Mouse (Mus musculus): ENCODE data around the gene Zfp12. TPM values are rescaled to one million over a fixed set of nuclear protein-coding genes. Genes with fewer than 3 reads are reported as not detected.

The Zfp12 gene
- polyA plus RNA-seq, 1 experiment from 2014 or later: 2.0 TPM

DNA sequence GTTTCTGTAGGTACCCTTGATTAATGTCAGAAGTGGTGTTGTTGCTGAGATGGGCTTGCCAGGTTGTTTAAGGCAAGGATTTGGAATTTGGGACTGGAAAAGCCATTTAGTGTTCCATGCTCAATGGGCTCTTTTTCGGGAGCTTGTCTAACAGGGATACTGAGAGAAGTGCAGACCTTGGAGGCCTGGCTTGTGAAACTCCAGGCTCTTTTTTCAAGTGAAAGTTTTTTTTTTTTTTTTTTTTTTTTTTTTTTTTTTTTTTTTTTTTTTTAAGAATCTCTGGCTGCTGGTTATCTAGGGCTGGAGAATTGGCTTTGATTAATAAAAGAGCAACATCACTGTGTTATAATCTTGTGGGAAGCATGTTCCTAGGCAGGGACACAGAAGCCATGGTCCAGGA lies 12.7 kb upstream of the Zfp12 start:
- no peaks in the 10 kb centered on the region for H3K9me3 ChIP-seq (replicated peaks; ENCODE audit: control insufficient read depth, low read length)
- no peaks in the 10 kb centered on the region for H3K36me3 ChIP-seq (ENCODE audit: control insufficient read depth, insufficient read depth)
- no peaks in the 10 kb centered on the region for H3K27me3 ChIP-seq (ENCODE audit: control insufficient read depth, insufficient read depth, low read depth, low read length)
- H3K4me1 ChIP-seq (ENCODE audit: control insufficient read depth, low read depth, low read length): no peaks in the 10 kb centered on the region
- H3K9ac ChIP-seq (ENCODE audit: low read depth, low read length): no peak overlapping the region
- no peak overlapping the region for H3K27ac ChIP-seq (ENCODE audit: low read length)
- no peak overlapping the region for H3K4me2 ChIP-seq (ENCODE audit: low read depth, low read length)
- WGBS (ENCODE audit: insufficient replicate concordance): 50% methylated on average over 1 of the region's 1 CpGs
- H3K4me3 ChIP-seq (ENCODE audit: low read depth, low read length): no peak overlapping the region
- ATAC-seq (ENCODE audit: low read depth): no peak

DNA sequence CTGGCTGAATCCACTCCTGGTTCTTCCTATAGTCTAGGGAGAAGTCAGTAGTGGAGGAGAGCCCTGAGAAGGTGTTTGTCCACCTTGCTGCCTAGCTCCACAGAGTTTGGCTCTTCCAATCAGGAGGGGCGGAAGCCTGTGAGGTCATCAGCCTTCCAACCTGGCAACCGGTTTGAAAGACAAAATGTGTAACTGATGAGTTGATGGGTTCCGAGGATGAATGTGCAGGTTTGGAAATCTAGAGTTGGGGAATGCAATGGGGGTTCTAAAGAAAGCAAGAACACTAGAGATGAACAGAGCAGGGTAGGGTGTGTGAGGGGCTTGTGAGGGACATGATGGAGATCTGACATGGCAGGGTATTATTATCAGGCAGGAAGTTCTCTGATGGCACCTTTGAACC lies 8.2 kb upstream of the Zfp12 start, which contains the start of gene Spdye4a:
Gene Spdye4a (minus strand): TSS at position 101 of the 400 bp plus-strand sequence.
- Histone ChIP-seq H3K4me1 (ENCODE audit: control insufficient read depth, low read depth, low read length) (no peaks in the 10 kb centered on the region), H3K9me3 (replicated peaks; ENCODE audit: control insufficient read depth, low read length) (no peaks in the 10 kb centered on the region), H3K27me3 (ENCODE audit: control insufficient read depth, insufficient read depth, low read depth, low read length) (no peaks in the 10 kb centered on the region), H3K36me3 (ENCODE audit: control insufficient read depth, insufficient read depth) (no peaks in the 10 kb centered on the region), H3K9ac (ENCODE audit: low read depth, low read length) (no peak within 1 kb of the TSS), H3K4me3 (ENCODE audit: low read depth, low read length) (no peak within 1 kb of the TSS), H3K4me2 (ENCODE audit: low read depth, low read length) (no peak within 1 kb of the TSS), H3K27ac (ENCODE audit: low read length) (no peak within 1 kb of the TSS)
- ATAC-seq (ENCODE audit: low read depth): no peak
- 51% methylated on average over 3 of the region's 3 CpGs for WGBS (ENCODE audit: insufficient replicate concordance)

DNA sequence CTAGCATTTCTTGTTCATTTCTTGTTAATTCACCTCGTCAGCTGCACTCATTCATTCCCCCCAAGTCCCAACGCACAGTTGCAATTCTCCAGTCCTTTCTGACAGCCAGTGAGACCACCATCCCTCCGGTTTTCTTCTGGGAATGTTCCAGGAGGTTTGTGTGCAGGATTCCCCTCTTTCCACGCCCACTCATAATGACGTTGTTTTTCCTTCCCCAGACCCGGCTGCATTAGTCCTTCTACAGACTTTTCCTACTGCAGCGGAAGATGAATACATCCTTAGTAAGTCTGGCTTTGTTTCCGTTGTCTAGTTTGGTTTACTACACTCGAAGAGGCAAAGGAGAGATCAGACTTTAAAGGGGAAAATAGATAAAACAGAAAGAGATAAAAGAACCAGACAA lies 1.1 kb downstream of the Zfp12 start:
- H3K9me3 ChIP-seq (replicated peaks; ENCODE audit: control insufficient read depth, low read length): no peaks in the 10 kb centered on the region
- H3K36me3 ChIP-seq (ENCODE audit: control insufficient read depth, insufficient read depth): no peaks in the 10 kb centered on the region; the same call in 1 of the 2 replicates
- H3K27me3 ChIP-seq (ENCODE audit: control insufficient read depth, insufficient read depth, low read depth, low read length): no peaks in the 10 kb centered on the region
- H3K9ac ChIP-seq (ENCODE audit: low read depth, low read length): no peak overlapping the region; the same call in 1 of the 2 replicates
- H3K4me2 ChIP-seq (ENCODE audit: low read depth, low read length): peak overlapping the region; percentile 69
- H3K4me1 ChIP-seq (ENCODE audit: control insufficient read depth, low read depth, low read length): peaks cover 9% of the 10 kb centered on the region
- 33% methylated on average over 9 of the region's 9 CpGs for WGBS (ENCODE audit: insufficient replicate concordance)
- ATAC-seq (ENCODE audit: low read depth): no peak
- H3K27ac ChIP-seq (ENCODE audit: low read length): no peak overlapping the region
- H3K4me3 ChIP-seq (ENCODE audit: low read depth, low read length): peak overlapping the region; percentile 77

DNA sequence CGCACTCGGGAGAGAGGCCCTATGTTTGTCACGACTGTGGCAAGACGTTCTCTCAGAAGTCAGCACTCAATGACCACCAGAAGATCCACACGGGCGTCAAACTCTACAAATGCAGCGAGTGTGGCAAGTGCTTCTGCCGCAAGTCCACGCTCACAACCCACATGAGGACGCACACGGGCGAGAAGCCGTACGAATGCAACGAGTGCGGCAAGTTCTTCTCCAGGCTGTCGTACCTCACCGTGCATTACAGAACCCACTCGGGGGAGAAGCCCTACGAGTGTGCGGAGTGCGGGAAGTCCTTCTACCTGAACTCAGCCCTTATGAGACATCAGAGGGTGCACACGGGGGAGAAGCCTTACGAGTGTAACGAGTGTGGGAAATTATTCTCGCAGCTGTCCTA lies 10.0 kb downstream of the Zfp12 start:
- 89% methylated on average over 26 of the region's 26 CpGs for WGBS (ENCODE audit: insufficient replicate concordance)
- ATAC-seq (ENCODE audit: low read depth): no peak
- H3K27ac ChIP-seq (ENCODE audit: low read length): no peak overlapping the region
- H3K9me3 ChIP-seq (replicated peaks; ENCODE audit: control insufficient read depth, low read length): no peaks in the 10 kb centered on the region
- H3K4me2 ChIP-seq (ENCODE audit: low read depth, low read length): no peak overlapping the region
- H3K9ac ChIP-seq (ENCODE audit: low read depth, low read length): no peak overlapping the region
- H3K4me3 ChIP-seq (ENCODE audit: low read depth, low read length): no peak overlapping the region
- no peaks in the 10 kb centered on the region for H3K4me1 ChIP-seq (ENCODE audit: control insufficient read depth, low read depth, low read length)
- no peaks in the 10 kb centered on the region for H3K27me3 ChIP-seq (ENCODE audit: control insufficient read depth, insufficient read depth, low read depth, low read length)
- H3K36me3 ChIP-seq (ENCODE audit: control insufficient read depth, insufficient read depth): peaks cover 23% of the 10 kb centered on the region

DNA sequence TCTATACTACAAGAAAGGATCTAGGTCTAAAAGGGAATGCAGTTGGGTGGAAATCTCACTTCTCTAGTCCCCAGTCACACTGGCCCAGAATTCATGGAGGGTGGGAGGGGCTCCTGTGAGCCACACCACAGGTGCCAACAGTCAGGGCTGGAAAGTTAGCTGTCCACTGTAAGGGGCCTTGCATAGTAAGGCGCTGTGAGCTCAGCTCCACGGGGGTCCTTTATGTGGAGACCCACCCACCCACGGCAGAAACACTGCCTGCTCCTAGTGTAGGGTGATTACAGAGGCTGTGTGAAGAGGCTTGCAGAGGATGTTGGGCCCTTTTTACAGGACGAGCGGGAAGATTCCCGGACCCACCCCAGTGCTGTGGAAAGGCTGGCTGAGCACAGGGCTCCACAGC lies 17.1 kb downstream of the Zfp12 start:
- 42% methylated on average over 6 of the region's 6 CpGs for WGBS (ENCODE audit: insufficient replicate concordance)
- Histone ChIP-seq H3K36me3 (ENCODE audit: control insufficient read depth, insufficient read depth) (no peaks in the 10 kb centered on the region), H3K4me1 (ENCODE audit: control insufficient read depth, low read depth, low read length) (peaks cover 8% of the 10 kb centered on the region), H3K9ac (ENCODE audit: low read depth, low read length) (no peak overlapping the region), H3K4me2 (ENCODE audit: low read depth, low read length) (no peak overlapping the region), H3K27me3 (ENCODE audit: control insufficient read depth, insufficient read depth, low read depth, low read length) (peaks cover 62% of the 10 kb centered on the region), H3K27ac (ENCODE audit: low read length) (no peak overlapping the region), H3K4me3 (ENCODE audit: low read depth, low read length) (no peak overlapping the region), H3K9me3 (replicated peaks; ENCODE audit: control insufficient read depth, low read length) (no peaks in the 10 kb centered on the region)
- ATAC-seq (ENCODE audit: low read depth): no peak

DNA sequence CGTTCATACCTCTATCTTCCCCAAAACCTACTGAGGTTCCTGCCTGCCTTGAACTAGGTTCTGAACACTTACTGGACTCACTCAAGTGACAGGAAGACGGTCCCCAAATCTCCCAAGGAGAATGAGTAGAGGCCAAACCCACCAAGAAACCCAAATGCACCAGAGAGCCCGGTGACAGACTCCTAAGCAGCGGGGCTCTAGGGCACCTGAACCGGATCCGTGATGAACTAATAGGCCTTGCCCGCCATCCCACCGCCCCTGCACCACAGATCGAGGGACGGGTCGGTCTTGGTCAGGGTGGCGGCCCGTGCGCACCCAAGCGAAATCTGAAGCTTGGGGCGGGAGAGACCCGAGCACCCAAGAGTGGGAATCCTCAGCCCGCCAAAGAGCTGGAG lies 17.8 kb downstream of the Zfp12 start:
- WGBS (ENCODE audit: insufficient replicate concordance): 16% methylated on average over 18 of the region's 18 CpGs
- Histone ChIP-seq H3K36me3 (ENCODE audit: control insufficient read depth, insufficient read depth) (no peaks in the 10 kb centered on the region), H3K4me2 (ENCODE audit: low read depth, low read length) (no peak overlapping the region), H3K9me3 (replicated peaks; ENCODE audit: control insufficient read depth, low read length) (no peaks in the 10 kb centered on the region), H3K4me3 (ENCODE audit: low read depth, low read length) (no peak overlapping the region), H3K27ac (ENCODE audit: low read length) (no peak overlapping the region), H3K9ac (ENCODE audit: low read depth, low read length) (no peak overlapping the region), H3K4me1 (ENCODE audit: control insufficient read depth, low read depth, low read length) (peaks cover 8% of the 10 kb centered on the region), H3K27me3 (ENCODE audit: control insufficient read depth, insufficient read depth, low read depth, low read length) (peaks cover 62% of the 10 kb centered on the region)
- no peak for ATAC-seq (ENCODE audit: low read depth)

DNA sequence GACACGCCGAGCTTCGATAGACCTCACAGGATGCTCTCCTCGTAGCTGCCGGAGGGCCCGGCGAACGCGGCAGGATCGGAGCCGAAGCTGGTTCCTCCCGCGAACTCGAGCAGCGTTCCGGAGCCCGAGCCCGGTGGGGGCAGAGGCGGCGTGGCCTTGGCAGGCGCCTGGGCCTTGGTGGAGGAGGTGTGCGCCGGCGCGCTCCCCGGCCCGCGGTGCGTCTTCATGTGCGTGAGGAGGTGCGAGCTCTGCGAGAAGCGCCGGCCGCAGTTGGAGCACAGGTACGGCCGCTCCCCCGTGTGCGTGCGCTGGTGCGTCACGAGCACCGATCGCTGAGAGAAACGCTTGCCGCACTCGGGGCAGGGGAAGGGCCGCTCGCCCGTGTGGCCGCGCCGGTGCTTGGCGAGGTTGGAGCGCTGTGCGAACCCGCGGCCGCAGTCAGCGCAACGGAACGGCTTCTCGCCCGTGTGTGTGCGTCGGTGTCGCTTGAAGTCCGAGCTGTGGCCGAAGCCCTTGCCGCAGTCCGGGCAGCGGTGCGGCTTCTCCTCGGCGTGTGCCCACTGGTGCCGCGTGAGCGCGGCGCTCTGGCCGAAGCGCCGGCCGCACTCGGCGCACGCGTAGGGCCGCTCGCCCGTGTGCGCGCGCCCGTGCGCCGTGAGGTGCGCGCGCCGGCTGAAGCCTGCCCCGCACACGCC lies 18.4 kb downstream of the Zfp12 start:
- Histone ChIP-seq H3K36me3 (ENCODE audit: control insufficient read depth, insufficient read depth) (no peaks in the 10 kb centered on the region), H3K9ac (ENCODE audit: low read depth, low read length) (no peak overlapping the region), H3K4me1 (ENCODE audit: control insufficient read depth, low read depth, low read length) (peaks cover 8% of the 10 kb centered on the region), H3K4me3 (ENCODE audit: low read depth, low read length) (peak overlapping the region; percentile 34), H3K9me3 (replicated peaks; ENCODE audit: control insufficient read depth, low read length) (no peaks in the 10 kb centered on the region), H3K27ac (ENCODE audit: low read length) (no peak overlapping the region), H3K27me3 (ENCODE audit: control insufficient read depth, insufficient read depth, low read depth, low read length) (peaks cover 62% of the 10 kb centered on the region), H3K4me2 (ENCODE audit: low read depth, low read length) (peak overlapping the region; percentile 49)
- 2% methylated on average over 101 of the region's 103 CpGs for WGBS (ENCODE audit: insufficient replicate concordance)
- no peak for ATAC-seq (ENCODE audit: low read depth)

DNA sequence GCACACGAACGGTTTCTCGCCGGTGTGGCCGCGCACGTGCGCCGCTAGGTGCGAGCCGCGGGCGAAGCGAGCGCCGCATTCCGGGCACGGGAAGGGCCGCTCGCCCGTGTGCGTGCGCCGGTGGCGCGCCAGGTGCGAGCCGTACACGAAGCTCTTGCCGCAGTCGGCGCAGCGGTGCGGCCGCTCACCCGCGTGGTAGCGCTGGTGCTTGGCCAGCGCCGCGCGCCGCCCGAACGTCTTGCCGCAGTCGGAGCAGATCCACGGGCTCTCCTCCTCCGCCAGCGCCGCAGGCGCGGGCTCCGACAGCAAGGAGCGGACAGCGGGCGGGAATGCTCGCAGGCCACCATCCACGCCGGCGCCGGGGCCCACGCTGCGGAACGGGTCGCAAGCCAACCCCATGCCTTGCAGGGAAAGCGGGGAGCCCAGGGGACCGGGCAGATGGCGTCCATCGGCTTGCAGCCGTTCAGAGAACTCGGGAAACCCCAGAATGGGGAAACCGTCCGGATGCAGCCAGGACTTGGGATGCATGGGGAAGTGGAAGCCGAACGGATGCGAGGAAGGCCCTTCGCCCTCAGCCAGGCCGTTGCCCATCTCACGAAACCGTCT lies 19.0 kb downstream of the Zfp12 start:
- H3K27ac ChIP-seq (ENCODE audit: low read length): no peak overlapping the region
- no peak for ATAC-seq (ENCODE audit: low read depth)
- H3K9me3 ChIP-seq (replicated peaks; ENCODE audit: control insufficient read depth, low read length): no peaks in the 10 kb centered on the region
- WGBS (ENCODE audit: insufficient replicate concordance): 3% methylated on average over 71 of the region's 81 CpGs
- peaks cover 8% of the 10 kb centered on the region for H3K4me1 ChIP-seq (ENCODE audit: control insufficient read depth, low read depth, low read length)
- peak overlapping the region; percentile 49 for H3K4me2 ChIP-seq (ENCODE audit: low read depth, low read length)
- peak overlapping the region; percentile 34 for H3K4me3 ChIP-seq (ENCODE audit: low read depth, low read length)
- H3K27me3 ChIP-seq (ENCODE audit: control insufficient read depth, insufficient read depth, low read depth, low read length): peaks cover 65% of the 10 kb centered on the region
- no peaks in the 10 kb centered on the region for H3K36me3 ChIP-seq (ENCODE audit: control insufficient read depth, insufficient read depth)
- H3K9ac ChIP-seq (ENCODE audit: low read depth, low read length): no peak overlapping the region

DNA sequence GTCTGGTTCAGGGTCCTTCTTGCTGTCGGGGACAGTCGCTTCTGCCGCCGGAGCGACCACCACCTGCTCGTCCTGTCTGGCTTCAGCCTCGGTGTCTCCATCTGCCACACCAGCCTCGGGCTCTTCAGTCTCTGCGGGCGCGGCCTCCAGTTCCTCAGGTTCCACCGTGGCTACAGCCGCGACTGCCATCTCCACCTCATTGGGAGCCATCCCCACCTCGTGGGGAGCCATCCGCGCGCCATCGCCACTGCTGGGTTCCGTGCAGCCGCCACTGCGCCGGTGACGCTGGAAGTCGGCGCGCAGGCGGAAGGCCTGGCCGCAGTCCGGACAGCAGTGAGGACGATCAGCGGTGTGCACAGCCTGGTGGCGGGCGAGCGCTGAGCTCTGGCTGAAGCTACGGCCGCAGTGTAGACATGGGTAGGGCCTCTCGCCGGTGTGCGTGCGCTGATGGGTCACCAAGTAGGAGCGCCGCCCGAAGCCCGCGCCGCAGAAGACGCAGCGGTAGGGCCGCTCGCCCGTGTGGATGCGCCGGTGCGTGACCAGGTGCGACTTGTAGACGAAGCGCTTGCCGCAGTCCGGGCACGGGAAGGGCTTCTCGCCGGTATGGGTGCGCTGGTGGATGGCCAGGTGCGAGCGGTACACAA lies 19.6 kb downstream of the Zfp12 start:
- no peaks in the 10 kb centered on the region for H3K9me3 ChIP-seq (replicated peaks; ENCODE audit: control insufficient read depth, low read length)
- WGBS (ENCODE audit: insufficient replicate concordance): 5% methylated on average over 66 of the region's 66 CpGs
- ATAC-seq (ENCODE audit: low read depth): no peak
- H3K27me3 ChIP-seq (ENCODE audit: control insufficient read depth, insufficient read depth, low read depth, low read length): peaks cover 65% of the 10 kb centered on the region
- no peak overlapping the region; the same call in 1 of the 2 replicates for H3K4me3 ChIP-seq (ENCODE audit: low read depth, low read length)
- no peaks in the 10 kb centered on the region for H3K36me3 ChIP-seq (ENCODE audit: control insufficient read depth, insufficient read depth)
- H3K4me1 ChIP-seq (ENCODE audit: control insufficient read depth, low read depth, low read length): peaks cover 8% of the 10 kb centered on the region
- H3K9ac ChIP-seq (ENCODE audit: low read depth, low read length): no peak overlapping the region
- no peak overlapping the region for H3K4me2 ChIP-seq (ENCODE audit: low read depth, low read length)
- H3K27ac ChIP-seq (ENCODE audit: low read length): no peak overlapping the region

Measured in liver, embryonic 16.5 days (tissue).